Mouse (Mus musculus) lung, postnatal 14 days (tissue): ENCODE measurements around the gene Fermt1.

ENCODE experiments used
- DNase-seq: peaks from one replicate; pipeline ENCODE4 v3.0.0; 2021

Gene Fermt1

DNA sequence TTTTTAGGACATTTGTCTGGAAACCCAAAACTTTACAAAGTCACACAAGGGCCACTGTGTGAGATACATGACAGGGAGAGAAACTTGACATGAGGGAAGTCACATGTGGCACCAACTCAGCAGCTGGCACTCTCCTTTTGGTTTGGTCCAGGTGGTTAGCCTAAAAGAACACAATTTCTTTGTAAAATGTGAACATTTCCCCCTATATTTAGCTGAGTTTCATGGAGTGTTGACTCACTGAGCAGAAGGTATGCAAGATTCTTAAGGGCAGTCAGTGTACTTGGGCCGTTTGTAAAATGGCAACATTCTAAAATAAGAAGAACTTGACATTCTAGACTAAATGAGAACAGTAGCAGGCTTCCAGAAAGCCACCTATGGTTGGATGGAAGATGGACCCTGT, 30.9 kb downstream of the Fermt1 start:
- no peak for DNase-seq

DNA sequence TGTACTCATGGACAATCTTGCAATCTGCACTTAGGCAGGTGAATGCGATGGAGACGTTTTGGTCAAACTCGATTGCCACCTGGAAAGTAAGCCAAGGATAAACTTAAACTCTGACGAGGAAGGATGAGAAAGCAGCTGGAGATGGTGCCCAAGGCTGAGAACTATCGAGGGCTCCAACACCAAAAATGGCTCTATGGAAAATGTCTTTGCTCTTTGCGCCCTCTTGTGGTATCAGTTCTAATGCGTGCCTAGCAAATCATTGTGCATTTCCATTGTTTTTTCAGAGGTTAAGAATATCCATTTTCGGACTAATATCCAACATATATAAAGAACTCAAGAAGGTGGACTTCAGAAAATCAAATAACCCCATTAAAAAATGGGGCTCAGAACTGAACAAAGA, 38.9 kb downstream of the Fermt1 start:
- DNase-seq: peak; percentile 44

DNA sequence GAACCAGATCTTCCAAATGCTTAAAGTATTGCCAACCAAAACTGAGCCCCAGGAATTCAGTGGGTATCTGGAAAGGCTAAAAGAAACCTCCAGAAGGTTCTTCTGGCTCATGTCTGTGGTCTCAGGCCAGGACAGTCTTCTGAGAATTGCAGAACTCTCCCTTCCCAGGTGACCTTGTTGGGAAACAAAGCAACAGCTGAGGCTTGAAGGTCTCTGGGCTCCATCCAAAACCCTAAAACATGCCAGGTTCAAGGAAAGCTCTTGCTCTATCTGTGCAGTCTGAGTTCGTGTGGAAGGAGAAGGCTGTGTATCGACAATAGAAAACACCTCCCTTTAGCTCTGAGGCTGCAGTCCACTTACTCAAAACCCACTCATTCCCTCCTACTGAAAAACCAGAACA, 40.7 kb downstream of the Fermt1 start:
- DNase-seq: no peak

DNA sequence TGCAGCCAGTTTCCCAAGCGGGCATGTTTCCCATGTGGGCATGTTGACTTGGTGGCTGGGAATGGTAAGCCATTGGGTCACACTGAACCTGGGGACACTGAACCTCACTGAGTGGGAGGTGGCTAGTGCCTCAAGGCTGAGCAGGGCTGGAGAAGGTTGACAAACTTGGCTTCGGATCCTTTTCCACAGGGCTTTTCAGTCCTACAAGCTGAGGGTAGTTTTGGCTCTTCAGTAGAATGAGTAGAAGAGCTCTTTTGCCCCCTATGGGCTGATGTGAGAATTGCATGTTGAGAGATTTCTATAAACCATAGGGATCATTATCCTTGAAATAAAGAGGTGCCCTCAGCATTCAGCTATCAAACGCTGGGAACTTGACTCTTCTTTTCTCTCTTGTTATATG, 42.2 kb downstream of the Fermt1 start:
- DNase-seq: peak; percentile 59

DNA sequence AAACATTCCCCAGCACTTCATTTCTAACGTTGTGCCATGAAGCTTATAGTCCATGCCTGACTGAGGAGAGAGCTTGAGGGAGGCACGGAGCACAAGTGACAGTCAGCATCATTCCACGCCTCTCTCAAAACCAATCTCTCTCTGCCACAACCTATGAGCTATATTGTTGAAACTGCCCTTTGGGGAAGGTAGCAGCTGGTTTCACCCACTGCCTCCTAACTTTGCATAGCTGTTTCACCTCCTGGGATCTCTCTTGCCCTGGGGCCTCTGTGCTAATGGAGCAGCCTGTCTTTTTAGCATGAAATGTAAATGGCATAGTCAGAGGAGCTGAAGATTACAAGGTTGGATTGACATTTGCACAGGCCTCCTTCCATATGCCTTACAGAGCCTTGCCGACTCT, 43.6 kb downstream of the Fermt1 start:
- DNase-seq: no peak

DNA sequence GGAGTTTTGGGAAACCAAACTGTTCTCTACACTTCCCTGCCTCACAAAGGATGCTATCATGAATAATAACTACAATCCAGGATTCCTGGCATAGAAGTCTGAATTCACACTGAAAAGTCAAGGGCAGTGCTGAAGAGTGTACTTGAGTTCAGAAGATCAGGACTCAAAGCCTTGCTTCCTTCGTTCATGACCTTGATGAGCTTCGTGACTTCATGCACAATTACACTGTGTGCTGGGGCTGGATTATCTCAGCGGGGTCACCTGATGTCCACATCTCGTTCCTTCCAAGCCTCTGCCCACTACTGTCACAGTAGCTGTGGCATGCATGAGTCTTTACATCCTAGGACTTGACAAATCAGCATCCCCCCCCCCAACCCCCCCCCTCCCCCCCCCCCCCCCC, 44.1 kb downstream of the Fermt1 start:
- no peak for DNase-seq

DNA sequence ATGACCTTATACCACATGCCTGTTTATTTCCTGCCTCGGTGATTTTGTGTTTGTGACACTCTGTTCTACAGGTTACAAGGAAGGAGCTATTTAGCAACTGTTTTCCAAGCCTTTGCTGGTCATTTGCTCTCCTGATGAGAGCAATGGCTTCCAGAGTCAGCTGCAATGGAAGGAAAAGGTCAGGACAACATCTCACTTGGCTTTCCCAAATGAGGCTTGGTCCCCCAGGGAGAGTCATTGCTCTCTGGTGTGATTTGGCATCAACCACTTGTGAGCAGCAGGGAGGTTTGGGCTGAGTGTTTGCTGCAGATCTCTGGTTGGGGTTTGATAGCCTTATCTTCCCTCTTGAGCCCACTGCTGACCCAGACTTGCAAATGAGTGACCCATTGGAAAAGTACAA, 45.1 kb downstream of the Fermt1 start:
- DNase-seq: no peak

DNA sequence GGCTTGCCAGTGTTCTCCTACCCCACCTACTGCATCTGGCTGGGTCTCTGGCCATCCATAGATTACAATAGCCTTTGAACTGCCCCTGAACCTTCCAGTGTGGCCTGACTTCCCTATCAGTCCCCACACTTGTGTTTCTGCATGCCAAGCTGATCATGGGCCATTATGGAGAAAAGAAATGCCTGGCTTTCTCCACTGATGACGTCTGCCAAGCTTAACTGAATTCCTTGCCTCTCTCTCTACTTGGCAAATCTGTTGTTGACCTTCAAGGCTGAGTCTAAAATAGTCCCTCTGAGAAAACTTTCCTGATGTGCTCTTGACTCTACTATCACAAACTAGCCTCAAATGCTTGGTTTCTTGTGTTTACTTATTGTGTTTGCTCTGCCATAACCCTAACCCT, 47.5 kb downstream of the Fermt1 start:
- DNase-seq: no peak

DNA sequence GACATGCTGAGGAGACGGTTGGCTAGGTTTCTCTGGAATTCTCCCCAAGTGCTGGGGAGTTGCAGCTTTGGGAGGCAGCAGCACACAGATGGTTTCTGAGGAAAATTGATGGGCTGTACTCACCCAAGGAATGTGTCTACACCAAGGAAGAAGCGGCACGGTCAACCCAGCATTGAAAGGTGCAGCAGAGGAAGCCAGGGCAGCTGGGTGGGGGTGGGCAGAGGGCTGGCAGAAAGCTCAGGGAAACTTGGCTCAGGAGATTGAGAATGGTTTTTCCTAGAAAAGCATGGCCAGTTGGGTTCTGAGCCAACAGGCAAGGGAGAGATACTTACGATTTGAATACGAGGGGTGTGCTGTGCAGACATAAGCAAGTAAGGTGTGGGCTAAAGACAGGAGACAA, 51.9 kb downstream of the Fermt1 start:
- DNase-seq: no peak

DNA sequence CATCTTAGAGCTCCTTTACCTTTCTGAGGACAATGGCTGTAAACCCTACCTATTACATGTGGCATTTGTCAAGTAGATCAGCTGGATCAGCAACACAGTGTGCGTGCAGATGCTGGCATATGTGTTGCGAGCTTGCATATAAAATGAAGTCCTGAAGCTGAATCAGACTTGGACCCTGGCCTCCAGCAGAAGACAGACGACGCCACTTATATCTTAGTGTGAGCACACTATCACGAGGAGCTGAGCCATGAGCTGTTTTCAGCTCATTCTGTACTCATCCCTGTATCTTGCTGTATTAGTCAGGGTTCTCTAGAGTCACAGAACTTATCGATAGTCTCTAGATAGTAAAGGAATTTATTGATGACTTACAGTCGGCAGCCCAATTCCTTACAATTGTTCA, 60.4 kb downstream of the Fermt1 start:
- DNase-seq: no peak

DNA sequence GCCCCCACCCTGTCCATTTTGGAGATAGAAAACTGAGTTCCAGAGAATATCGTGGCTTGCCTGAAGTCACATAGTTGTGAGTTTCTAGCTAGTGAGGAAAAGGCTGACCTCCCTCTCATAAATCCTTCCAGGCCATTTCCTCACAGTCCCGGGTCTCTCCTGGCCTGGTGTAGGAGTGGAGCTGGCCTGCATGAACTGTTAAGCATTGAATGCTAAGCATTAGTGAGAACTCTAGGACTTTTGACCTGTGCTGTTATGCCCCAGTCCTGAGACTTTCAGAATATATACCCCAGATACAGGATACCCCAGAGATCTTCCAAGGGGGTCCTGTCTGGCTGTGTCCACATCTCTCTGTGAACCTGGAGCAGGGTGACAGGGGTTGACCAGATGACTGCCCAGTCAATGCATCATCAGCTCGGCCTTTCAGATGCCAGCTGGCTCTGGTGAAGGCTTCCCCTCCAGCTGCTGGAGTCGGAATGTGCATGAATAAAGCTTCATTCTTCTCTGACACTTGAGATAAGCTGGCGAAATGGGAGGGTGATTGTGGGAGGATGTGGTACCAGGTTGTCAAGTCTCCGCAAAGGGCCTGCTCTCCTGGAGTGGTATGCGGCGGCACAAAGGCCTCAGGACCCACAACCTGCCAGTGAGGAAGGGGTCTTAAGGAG, 61.3 kb downstream of the Fermt1 start:
- DNase-seq: no peak

DNA sequence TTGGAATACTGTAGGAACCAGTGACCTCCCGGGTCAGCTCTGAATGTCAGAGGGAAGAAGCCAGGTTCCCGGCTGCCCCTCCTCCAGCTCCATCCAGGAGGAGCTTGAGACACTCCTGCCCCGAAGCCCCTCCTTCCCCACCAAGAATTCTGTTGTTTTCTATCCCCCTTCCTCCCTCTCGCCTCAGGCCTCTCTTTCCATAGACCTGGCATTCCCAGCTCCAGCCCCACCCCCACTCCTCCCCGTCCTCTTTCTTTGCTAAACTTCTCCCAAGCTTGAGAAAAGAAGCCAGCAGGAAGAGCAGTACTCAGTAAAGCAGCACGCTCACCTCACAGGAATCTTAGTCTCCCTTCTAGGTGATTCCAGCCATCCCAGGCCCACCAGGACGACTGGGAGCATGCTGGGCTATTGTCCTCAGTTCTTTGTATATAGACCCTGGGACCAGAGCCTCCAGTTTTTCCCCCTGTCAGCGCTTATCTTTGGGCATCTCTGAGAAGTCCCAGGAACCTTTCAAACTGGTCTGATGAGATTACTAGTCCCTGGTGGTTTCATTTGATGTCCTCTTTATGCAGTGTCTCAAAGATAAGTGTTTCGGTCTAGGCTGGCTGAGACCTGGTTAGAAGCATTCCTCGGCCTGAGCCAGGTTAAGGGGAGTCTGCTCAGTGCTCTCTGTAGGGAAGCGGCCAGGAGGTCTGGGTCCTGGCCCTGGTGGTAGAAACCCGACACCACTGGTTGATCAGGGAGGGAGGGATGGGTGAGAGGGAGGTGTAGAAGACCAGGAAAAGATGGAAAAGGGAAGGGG, 64.7 kb downstream of the Fermt1 start, which contains the start of gene Lrrn4:
Gene Lrrn4, minus strand, starts transcription at position 48 of the 802 bp plus-strand sequence.
- no peak for DNase-seq

DNA sequence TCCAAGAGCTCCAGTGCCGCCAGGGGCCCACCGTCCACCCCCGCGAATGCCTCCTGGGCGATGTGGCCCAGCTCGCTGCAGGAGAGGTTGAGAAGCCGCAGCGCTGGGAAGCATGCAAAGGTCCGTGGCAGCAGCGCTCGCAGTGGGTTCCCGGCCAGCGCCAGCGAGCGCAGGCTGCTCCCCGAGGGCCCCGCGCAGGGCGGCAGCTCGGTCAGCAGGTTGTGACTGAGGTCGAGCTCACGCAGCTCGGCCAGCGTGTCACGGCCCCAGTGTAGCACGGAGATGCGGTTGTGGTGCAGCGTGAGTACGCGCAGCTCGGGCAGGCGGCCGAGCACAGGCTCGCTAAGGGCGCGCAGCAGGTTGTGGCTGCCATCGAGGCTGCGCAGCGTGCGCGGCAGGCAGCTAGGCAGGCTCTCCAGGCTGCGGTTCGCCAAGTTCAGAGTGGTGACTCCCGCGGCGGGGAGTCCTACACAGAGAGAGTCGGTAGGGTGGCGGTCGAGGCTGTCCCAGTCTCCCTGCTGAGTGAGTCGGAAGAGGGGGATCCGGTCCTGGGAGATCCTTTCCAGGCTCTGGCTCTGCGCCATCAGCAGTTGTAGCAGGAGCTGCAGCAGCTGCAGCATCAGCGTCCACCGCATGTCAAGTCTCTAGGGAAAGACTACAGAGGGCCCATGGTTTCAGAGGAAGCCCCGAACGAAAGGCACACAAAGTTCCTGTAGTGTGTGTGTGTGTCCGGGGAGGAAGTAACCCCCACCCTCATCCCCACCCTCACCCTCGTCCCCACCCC, 66.3 kb downstream of the Fermt1 start:
- DNase-seq: peak; percentile 17

DNA sequence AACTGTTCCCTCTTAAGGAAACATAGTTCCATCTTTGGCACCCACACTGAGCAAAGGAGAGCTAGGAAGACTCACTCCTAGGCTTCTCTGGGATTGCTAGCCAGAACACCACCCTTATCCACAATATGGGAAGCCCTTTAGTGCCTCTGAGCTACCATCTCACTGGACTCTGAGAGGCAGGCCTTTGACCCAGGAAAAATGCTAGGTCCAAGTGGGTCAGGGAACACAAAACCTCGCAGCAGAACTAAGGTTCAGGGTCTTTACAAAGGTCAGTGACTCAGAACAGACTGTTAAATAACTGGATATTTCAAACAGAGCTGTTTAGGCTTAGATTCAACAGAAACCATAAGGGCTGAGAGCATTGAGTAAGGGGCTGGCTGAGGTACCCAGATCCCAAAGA, 68.7 kb downstream of the Fermt1 start:
- no peak for DNase-seq

DNA sequence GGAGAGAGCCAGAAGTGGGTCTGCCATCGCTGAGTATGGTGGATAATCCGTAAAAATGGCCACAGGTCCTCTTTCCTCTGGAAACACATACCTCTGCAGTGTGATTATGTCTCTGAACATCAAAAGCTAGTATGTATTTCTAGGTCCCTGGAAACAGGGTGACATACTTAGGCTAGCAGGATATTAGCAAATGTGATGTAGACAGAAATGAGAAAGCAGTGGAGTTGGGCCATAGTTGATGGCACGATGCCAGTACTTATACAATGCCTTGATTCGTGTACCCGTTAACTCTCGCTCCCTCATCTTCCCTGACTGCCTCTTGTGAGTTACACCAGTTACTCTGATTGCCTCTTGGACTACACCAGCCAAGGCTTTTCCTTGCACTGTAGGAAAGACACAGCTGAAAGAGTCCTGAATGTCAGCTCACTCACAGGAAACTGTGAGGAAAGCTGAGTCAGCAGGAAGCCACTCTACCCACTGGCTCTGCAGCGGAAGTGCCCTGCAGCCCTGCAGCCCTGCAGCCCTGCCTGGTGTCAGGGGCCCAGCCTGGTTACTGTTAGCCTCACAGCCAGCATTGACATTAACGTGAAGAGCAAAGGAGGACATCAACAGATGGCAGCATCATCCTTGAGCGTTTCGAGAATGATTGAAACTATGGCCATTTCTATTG, 71.9 kb downstream of the Fermt1 start:
- no peak for DNase-seq

DNA sequence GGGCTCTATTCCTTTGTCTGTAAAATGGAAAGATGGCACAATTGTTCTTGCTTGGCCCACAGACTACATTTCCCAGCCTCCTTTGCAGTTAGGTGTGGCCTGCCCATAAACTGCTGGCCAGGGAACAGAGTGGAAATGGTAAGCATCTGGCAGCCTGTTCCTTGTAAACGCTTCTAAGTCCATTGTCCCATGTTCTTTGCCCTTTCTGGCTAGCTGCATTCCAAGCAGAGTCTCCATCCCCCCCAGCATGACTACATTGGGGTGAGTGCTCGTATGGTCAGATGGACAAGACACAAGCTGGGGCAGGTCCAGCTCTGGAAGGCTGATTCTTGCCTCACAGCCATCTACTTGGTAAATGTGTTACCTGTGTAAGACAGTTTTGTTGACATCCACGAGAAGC, 74.0 kb downstream of the Fermt1 start:
- DNase-seq: no peak

DNA sequence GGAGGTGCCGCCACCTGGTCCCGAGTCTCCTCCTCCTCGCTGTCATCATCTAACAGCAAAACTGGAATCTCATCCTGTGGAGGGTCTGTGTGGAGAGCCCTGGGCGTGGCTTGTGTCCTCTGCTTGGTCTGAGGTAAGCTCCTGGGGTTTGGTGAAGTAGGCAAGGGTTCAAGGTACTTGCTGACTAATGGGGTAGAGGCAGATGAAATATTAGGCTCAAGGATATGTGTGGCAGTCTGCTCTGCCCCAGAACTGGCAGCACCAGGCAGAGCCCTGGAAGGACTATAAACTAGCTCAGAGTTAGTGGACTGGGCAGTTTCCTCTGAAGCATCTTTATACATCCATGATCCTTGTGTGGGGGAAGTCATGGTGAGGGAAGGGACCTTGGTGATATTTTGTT, 75.4 kb downstream of the Fermt1 start:
- no peak for DNase-seq

DNA sequence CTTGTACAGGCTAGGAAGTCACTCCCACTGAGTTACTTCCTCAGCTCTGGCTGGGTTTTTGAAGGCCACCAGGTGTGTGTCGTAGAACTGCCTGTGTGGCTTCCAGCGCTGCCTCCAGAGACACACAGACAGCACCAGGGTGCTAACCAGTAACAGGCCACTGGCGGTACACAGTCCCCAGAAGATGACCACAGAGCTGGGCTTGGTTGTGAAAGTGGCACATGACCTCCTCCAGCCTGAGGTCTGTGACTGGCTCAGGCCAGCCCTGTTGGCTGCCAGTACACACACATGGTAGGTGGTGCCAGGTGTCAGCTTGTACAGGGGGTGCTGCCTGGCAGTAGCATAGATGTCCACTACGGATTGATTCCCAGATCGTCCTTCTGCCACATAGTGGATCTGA, 76.0 kb downstream of the Fermt1 start:
- DNase-seq: no peak

DNA sequence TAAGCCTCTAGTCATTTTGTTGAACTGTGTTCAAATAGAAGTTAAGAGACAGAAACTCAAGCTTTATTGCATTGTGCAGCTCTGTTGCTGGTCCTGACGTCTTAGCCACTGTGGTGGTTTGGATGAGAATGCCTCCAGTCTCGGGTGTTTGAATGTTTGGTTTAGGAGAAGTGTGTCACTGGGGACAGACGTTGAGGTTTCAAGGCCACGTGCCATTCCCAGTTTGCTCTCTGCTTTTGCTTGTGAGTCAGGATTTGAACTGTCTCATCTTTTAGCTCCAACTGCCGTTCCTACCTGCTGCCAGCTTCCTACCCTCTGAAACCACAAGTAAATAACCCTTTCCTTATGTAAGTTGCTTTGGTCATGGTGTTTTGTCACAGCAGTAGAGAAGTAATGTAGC, 78.2 kb downstream of the Fermt1 start:
- no peak for DNase-seq

DNA sequence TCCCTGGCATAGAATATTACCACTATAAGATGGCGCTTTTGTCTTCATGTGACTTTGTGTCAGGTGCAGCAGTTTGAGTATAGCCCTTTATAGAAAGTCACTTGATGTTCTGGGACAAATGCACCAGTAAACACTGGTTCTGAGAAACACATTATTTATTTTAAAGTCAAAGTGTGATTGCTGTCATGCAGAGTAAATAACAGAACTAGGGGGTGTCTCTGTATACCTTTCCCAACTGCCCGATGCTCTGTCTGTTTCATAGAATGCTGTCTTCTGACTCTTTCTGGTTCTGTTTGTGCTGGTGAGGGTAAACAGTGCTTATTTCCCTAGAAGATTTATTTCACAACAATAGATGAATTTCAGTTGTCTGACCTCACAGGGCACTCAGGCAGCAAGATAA, 82.4 kb downstream of the Fermt1 start:
- DNase-seq: no peak

DNA sequence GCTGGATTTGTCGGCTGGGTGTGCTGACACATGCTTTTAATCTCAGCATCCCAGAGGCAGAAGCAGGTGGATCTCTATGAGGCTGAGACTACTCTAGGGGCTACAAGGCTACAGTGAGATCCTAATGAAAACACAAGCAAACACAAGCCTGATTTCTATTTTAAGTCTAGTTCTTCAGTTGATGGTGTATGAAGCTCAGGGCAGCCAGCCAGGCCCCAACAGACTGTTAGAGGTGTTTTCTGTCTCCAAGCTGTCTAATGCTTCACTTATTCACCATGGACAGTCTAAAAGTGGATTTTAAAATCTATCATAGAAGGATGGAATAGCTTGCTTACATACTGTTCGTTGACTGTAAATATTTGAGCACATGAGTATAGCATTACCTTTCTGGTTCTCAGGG, 84.2 kb downstream of the Fermt1 start:
- no peak for DNase-seq

DNA sequence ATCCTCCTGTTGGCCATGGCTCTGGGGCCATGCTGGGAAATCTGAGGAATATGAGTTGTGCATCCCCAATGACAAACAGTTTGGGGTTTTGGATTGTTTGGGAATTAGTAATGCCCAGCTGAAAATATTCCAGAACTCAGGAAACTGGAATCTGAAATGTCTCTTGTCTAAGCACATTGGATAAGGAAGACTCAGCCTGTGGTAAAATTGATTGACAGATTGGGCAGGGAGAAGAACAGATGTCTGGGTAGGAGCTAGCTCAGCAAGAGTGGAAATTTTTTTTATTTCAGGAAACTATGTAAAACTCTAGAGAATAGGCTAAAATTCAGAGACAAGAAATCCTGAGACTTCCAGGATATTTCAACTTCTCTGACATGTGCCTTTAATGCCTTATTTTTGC, 85.3 kb downstream of the Fermt1 start:
- DNase-seq: no peak

DNA sequence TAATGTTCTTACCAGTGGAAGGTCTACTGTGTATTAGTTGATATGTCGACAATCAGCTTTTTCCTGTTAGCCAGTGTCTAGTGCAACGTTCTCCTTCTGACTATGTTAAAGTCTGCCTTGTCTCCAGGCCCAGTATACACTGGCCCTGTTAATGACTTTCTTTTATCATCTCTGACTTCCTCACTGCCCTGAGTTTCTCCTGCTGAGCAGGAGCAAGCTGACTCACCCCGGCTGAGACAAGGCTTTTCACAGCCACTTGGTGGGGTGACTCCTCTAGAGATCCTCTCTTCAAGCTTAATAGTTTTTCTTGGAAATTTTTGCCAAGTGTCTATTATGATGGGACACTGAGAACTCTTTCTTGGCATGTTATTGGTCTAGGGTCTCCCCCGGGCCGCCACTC, 89.4 kb downstream of the Fermt1 start:
- DNase-seq: no peak
